Mouse (Mus musculus) midbrain, embryonic 11.5 days (tissue): ENCODE measurements around the gene Fuca2. TPM values are rescaled to one million over a fixed set of nuclear protein-coding genes. Genes with fewer than 3 reads are reported as not detected.
A peak's percentile ranks its signal among the peaks of the same experiment; 100 is the strongest.
"Not testable (repeated sequence)": the region's sequence is repeated elsewhere in the genome, so short reads cannot be mapped to it uniquely, and the experiment has no call there.

Source experiments
- ATAC-seq: fragments of 200-750 bp; cut with Nextera tagmentation; 2 replicates; pipeline ENCODE4 v1.8.0; 2017; ENCODE audit warnings: moderate TSS enrichment, moderate library complexity; ENCODE audit not compliant: low FRiP score
- DNase-seq: peaks from one replicate; pipeline ENCODE4 v3.0.0; 2015; ENCODE audit warnings: low spot score; ENCODE audit errors: missing footprints
- H3K27ac ChIP-seq: fragments of 300-500 bp; sonication (generic); 2 replicates; pipeline ENCODE4 v1.5.1; 2014; ENCODE audit warnings: low read depth, low read length
- H3K27me3 ChIP-seq: fragments of 300-500 bp; sonication (generic); 2 replicates; pipeline ENCODE4 v1.6.1; 2014; ENCODE audit warnings: mild to moderate bottlenecking, low read length, moderate library complexity, mixed read lengths; ENCODE audit not compliant: control insufficient read depth, insufficient read depth
- H3K36me3 ChIP-seq: fragments of 300-500 bp; sonication (generic); 2 replicates; pipeline ENCODE4 v1.6.1; 2014; ENCODE audit warnings: mild to moderate bottlenecking, low read length, moderate library complexity, mixed read lengths; ENCODE audit not compliant: control insufficient read depth, insufficient read depth
- H3K4me1 ChIP-seq: fragments of 300-500 bp; sonication (generic); 2 replicates; pipeline ENCODE4 v1.6.1; 2014; ENCODE audit warnings: low read length; ENCODE audit not compliant: control insufficient read depth, insufficient read depth
- H3K4me2 ChIP-seq: fragments of 300-500 bp; sonication (generic); 2 replicates; pipeline ENCODE4 v1.6.1; 2014; ENCODE audit warnings: mild to moderate bottlenecking, moderate library complexity
- H3K4me3 ChIP-seq: fragments of 300-500 bp; sonication (generic); 2 replicates; pipeline ENCODE4 v1.5.1; 2014; ENCODE audit warnings: low read depth, low read length
- H3K9ac ChIP-seq: fragments of 300-500 bp; sonication (generic); 2 replicates; pipeline ENCODE4 v1.6.1; 2014; ENCODE audit warnings: low read length
- H3K9me3 ChIP-seq: fragments of 300-500 bp; sonication (generic); 2 replicates; pipeline ENCODE4 v1.6.1; 2016; ENCODE audit warnings: low read length; ENCODE audit not compliant: control insufficient read depth
- WGBS: fragments of 180-500 bp; shearing (Covaris S2); extraction: QIAGEN DNeasy Blood & Tissue Kit; methylation state at CpG from one replicate; pipeline ENCODE4 v1.1.7; 2014; 5-methylcytosine and 5-hydroxymethylcytosine counted together
- polyA plus RNA-seq: library from polyadenylated mRNA; unstranded; fragments of >200 nt; fragmentation: Nextera tagmentation; extraction: Ambion mirVana; gene quantifications from 2 replicates; pipeline ENCODE4 v1.2.1, GENCODE M21; 2014

The Fuca2 gene
- polyA plus RNA-seq, result 21.9 and 26.0 TPM in 2 replicates

- Histone ChIP-seq H3K9me3 (no peaks in the 10 kb centered on the region), H3K27ac (no peak within 1 kb of the TSS), H3K27me3 (no peaks in the 10 kb centered on the region), H3K9ac (no peak within 1 kb of the TSS), H3K36me3 (no peaks in the 10 kb centered on the region), H3K4me3 (no peak within 1 kb of the TSS), H3K4me1 (0 out of 2 replicates have a peak, but pooled peaks cover 5% of the 10 kb centered on the region), H3K4me2 (no peak within 1 kb of the TSS)
- 80% methylated on average over 2 of the region's 2 CpGs for WGBS
- ATAC-seq (no peak), DNase-seq (no peak)
These were observed at the start of gene Fuca2 for GRCm38 (mm10) chr10:13499331-13499730. Fuca2 (plus strand) TSS chr10:13499540.

- Histone ChIP-seq H3K4me2 (no peak overlapping the region), H3K36me3 (no peaks in the 10 kb centered on the region), H3K4me1 (no peaks in the 10 kb centered on the region), H3K4me3 (no peak overlapping the region), H3K9me3 (no peaks in the 10 kb centered on the region), H3K9ac (no peak overlapping the region), H3K27me3 (no peaks in the 10 kb centered on the region), H3K27ac (no peak overlapping the region)
- 92% methylated on average over 6 of the region's 6 CpGs for WGBS
- ATAC-seq, result no peak
- no peak for DNase-seq
These were observed 47.7 kb upstream of the Fuca2 start for GRCm38 (mm10) chr10:13451640-13452039.

- Histone ChIP-seq H3K36me3 (no peaks in the 10 kb centered on the region), H3K9ac (no peak overlapping the region), H3K4me2 (no peak overlapping the region), H3K4me1 (no peaks in the 10 kb centered on the region), H3K9me3 (no peaks in the 10 kb centered on the region), H3K4me3 (no peak overlapping the region), H3K27me3 (no peaks in the 10 kb centered on the region), H3K27ac (no peak overlapping the region)
- WGBS, result 85% methylated on average over 13 of the region's 13 CpGs
- ATAC-seq (no peak), DNase-seq (no peak)
These were observed 45.9 kb upstream of the Fuca2 start for GRCm38 (mm10) chr10:13453200-13453990.

- 84% methylated on average over 3 of the region's 3 CpGs for WGBS
- not testable (repeated sequence) for H3K9me3 ChIP-seq
These were observed 35.0 kb upstream of the Fuca2 start for GRCm38 (mm10) chr10:13464295-13464694.

GRCm38 (mm10) chr10:13466925-13467324 lies 32.4 kb upstream of the Fuca2 start:
- ATAC-seq, result no peak
- WGBS, result 66% methylated on average over 5 of the region's 5 CpGs

More at GRCm38 (mm10) chr10:13464295-13464694, 35.0 kb upstream of the Fuca2 start:
- H3K27me3 ChIP-seq, H3K27ac ChIP-seq, DNase-seq, H3K4me1 ChIP-seq, H3K36me3 ChIP-seq, H3K9ac ChIP-seq, H3K4me3 ChIP-seq, H3K4me2 ChIP-seq, ATAC-seq: not testable (repeated sequence)

DNA sequence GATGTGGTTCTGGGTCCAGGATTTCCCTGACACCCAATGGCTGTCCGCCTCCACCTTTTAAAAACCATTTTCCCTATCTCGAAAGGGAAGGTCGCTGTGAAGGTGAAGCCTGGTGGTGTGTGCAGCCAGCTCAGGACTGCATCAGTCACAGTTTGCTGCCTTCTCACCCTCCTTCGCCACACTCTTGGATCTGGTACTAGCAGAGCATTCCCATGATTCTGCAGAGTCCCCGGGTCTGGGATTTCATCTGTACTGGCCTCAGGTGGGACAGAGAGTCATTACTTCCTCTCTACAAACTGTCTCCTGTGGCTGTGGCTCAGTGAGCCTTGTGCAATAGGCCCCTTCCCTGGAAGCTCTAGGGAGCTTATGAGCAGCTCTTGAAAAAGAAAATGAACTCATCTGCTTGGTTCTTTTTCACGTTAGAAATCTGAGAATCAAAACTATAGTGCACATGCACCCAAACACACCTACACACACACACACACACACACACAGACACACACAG lies 31.3 kb upstream of the Fuca2 start:
- not testable (repeated sequence) for H3K9me3 ChIP-seq, ATAC-seq, DNase-seq, H3K4me1 ChIP-seq, H3K4me2 ChIP-seq, H3K4me3 ChIP-seq, H3K9ac ChIP-seq, H3K27me3 ChIP-seq, H3K27ac ChIP-seq, H3K36me3 ChIP-seq
- 89% methylated on average over 6 of the region's 6 CpGs for WGBS

More at GRCm38 (mm10) chr10:13466925-13467324, 32.4 kb upstream of the Fuca2 start:
- H3K4me3 ChIP-seq, result no peak overlapping the region
- no peaks in the 10 kb centered on the region for H3K27me3 ChIP-seq
- H3K36me3 ChIP-seq, result no peaks in the 10 kb centered on the region
- H3K9ac ChIP-seq, result no peak overlapping the region
- H3K27ac ChIP-seq, result no peak overlapping the region
- H3K4me1 ChIP-seq, result no peaks in the 10 kb centered on the region
- no peaks in the 10 kb centered on the region for H3K9me3 ChIP-seq
- no peak overlapping the region for H3K4me2 ChIP-seq
- no peak for DNase-seq

GRCm38 (mm10) chr10:13470236-13470635 lies 29.1 kb upstream of the Fuca2 start:
- no peak for DNase-seq

DNA sequence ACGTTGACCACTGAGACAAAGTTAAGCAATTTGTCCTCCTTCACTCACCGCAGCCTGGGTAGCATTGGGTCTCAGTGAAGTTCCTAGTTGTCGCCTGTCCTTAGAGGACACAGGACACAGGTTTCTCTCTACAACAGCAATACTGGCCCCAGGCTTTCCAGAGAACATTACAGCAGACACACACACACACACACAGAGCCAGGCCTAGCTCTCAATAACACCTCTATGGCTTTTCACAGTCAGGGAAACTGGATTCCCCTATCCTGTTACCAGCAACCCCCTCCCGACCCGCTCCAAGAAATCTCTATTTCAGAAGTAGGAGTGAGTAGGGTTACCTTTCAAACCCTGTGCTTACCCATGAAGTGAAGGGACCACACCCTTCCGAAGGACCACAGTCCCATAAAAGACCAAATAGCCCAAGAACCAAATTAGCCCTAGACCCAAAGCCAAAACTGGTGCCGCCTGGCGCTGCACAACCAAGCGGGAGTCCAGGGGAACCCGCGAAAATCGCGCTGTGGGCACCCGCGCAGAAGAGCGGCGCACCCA lies 26.0 kb upstream of the Fuca2 start:
- Histone ChIP-seq H3K27me3 (peaks cover 13% of the 10 kb centered on the region; the same call in 1 of the 2 replicates), H3K9me3 (no peaks in the 10 kb centered on the region), H3K27ac (no peak overlapping the region), H3K36me3 (no peaks in the 10 kb centered on the region), H3K4me2 (peak overlapping the region; percentile 100), H3K9ac (peak overlapping the region; percentile 81), H3K4me3 (peak overlapping the region; percentile 66), H3K4me1 (peaks cover 10% of the 10 kb centered on the region)
- 17% methylated on average over 17 of the region's 17 CpGs for WGBS
- ATAC-seq (peak; percentile 64), DNase-seq (peak; percentile 92)

More at GRCm38 (mm10) chr10:13470236-13470635, 29.1 kb upstream of the Fuca2 start:
- WGBS, result 88% methylated on average over 3 of the region's 3 CpGs
- no peak overlapping the region for H3K27ac ChIP-seq
- no peaks in the 10 kb centered on the region for H3K9me3 ChIP-seq
- no peaks in the 10 kb centered on the region for H3K36me3 ChIP-seq
- H3K9ac ChIP-seq, result no peak overlapping the region
- no peak overlapping the region for H3K4me3 ChIP-seq
- H3K27me3 ChIP-seq, result peaks cover 13% of the 10 kb centered on the region; the same call in 1 of the 2 replicates
- H3K4me1 ChIP-seq, result peaks cover 10% of the 10 kb centered on the region
- no peak overlapping the region for H3K4me2 ChIP-seq
- no peak for ATAC-seq
